Mouse (Mus musculus): ENCODE measurements at regions not wholly inside any gene's neighbourhood (a gene's known extent, or its start where the extent isn't known, plus 50 kb on each side); places are given as distances from the start of the nearest gene placed in this dataset.

DNA sequence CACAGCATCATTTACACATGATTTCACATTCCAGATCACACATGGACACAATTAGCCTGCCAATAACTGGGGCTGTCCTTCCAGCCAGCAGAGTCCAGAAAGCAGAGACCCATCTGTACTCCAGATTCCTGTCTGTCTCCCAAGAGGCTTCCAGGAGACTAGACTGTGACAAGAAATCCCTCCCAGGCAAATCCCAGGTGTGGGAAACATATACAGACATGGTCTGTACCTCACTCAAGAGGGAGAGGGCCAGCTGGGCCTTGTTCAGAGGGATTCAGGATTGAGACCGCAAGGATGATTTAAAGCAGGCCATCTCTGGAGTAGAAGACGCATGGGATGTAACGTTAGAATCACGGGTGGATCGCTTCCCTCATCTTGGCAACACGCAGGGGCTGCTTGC, 182.7 kb upstream of the Prr30 start:
- DNase-seq (ENCODE audit: low spot score), result peak; percentile 9

DNA sequence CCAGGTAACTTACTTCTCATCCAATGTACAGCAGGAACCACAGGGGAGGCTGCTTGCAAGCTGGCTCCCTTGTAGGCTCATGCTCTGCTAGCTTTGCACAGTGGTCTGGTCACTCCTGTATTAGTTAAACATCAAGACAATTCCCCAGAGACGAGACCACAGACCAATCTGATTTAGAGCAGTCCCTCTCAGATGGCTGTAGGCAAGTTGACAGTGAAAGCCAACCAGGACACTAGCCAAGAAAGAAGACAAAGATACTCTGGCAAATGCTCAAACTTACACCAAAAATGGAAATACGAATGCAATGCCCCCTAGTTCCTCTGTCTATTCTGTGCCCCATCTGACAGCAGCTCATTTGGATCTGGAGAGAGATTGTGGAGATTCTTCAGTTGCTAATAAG, 181.8 kb upstream of the Prr30 start:
- DNase-seq (ENCODE audit: low spot score), result no peak

DNA sequence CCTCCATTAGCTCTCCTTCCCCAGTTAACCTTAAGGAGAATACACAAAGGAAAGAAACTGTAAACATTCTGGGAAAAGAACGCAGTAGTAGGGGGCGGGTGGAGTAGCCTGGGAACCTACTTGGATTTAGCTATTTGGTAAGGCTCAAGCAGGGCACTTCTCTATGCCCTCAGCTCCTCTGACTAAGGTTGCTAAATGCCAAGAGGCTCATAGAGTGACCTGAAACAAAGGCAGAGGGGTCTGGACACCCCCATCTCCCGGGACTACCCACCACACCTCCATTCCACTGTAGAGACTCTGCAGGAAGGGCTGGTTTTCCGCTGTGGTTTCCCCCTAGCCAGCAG, 179.5 kb upstream of the Prr30 start:
- no peak for DNase-seq (ENCODE audit: low spot score)

DNA sequence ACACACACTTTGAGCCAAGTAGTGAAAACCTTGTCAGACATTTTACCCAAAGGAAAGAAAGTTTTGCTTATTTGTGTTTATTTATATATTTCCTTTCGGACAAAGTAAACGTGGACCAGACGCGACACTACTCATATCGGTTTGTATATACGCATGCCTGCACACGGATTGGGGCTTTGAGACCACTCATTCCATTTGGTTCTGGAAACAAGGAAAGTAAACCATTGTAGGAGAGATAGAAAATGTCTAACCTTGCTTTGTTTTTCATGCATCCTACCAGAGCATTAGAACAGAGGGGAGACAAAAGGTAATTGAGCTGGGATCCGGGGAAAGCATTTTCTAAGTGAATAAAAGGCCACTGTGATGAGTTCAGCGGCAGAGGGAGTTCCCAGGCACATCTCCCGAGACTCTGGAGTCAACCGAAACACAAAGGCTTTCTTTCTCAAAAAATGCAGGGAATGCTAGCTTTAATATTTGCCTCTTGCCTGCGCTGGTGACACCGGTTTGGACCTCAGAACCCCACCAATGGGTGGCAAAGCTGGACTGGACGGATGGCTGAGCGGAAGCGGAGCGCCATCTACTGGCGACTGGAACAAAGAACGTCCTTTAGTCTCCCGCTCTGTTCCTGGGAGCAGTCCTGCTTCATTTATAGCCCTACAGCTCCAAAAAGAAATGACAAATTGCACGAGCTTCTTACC, 179.0 kb upstream of the Prr30 start:
- peak; percentile 53 for DNase-seq (ENCODE audit: low spot score)

DNA sequence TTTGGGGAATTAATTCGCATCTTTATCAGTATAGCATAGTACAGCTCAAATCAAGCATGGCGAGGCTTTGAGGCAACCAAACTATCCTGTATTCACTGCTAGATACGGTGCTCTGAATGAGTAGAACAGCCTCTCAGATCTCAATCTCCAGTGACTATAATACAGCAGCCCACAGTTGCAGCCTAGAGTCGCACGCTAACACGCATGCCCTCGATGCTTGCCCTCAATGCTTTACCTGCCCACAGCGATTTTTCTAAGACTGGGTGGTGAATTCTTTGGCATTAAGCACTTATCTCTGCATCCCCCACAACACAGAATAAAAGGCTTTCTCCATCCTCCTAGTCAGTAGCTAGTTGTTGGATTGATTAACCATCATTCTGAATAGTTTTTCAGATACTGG, 178.4 kb upstream of the Prr30 start:
- no peak for DNase-seq (ENCODE audit: low spot score)

DNA sequence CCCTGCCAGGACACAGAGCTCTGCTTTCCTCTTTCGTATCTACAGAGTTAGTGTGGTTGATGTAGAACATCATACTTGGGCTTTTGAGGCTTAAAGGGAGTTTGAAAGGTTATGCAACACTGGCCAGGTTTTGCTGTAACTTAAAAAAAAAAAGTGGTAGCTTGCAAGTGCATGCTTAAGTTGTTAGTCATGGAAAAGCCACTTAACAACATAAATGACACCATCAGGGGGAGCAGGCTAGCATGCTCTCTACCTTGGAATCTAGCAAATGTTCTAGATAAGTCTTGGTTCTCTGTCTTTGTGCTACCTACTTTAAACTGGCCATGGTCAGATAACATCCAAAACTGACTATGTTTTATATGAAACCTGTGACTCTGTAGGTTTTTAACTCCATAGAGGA, 176.6 kb upstream of the Prr30 start:
- DNase-seq (ENCODE audit: low spot score), result no peak

DNA sequence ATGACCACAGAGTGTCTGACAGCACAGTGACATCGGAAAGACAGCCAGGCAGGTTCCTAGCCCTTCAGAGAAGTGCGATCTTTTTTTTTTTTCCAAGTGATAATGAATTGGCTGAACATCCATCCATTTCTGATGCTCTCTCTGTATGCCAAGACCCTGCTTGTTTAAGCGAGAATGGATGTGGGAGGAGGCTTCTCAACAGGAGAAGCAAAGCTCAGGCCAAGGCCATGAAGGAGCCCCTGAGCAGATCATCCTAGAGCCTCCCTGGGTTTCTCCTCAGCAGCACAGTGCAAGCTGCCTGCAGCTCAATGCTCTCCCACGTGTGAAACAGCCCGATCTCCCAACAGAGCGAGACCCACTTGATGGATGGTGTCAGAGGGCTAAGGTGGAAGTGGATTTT, 175.7 kb upstream of the Prr30 start:
- DNase-seq (ENCODE audit: low spot score), result no peak

DNA sequence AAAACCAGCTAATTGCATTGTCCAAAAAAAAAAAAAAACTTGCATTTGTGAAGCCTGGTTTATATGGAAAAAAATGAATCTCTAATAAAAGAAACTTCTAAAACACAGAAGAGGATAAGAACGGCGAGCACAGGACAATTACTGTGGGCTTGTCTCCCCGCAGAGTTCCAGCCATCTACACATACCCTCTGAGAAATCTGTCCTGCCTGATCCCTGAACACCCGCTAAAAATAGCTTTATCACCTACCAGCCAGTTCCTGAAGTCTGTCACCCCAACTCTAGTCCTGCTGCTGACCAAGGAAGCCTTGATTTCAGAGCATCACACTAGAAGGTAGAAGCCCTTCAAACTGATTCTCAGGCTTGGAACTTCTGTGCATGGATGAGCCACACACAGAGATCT, 173.7 kb upstream of the Prr30 start:
- no peak for DNase-seq (ENCODE audit: low spot score)

DNA sequence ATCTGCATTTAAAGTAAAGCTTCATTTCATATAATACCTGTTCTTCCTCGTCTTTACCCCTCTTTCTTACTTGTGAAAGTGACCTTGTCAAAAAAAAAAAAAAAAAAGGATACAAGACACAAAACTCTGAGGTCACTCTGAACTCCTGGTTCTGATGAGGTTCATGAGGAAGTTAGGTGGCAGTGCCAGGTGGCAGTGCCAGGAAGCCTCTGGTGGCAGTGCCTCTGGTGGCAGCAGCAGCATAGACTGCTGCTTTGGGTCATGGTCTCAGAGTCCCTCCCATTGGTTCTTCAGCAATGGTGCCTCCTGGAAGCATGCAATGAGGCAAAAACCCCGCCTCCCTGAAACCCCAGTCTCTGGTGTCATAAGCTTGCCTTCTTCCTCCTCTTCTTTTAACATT, 159.7 kb upstream of the Prr30 start:
- no peak for DNase-seq (ENCODE audit: low spot score)

DNA sequence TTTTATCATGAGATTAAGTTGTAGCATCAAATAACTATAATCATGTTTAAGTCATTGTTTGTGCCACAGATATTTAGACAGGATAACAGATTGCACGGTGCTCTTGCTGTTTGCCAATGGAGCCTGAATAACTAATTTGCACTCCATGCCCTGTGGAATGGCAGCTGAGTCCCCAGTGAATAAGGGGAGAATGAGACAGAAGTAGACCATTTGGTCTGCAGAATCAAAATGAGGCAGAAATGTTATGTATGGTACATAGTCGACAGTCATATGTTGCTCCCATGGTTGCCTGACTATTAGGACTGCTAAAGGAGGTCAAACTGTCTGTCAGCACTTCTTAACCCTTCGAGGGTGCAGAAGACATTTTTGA, 152.9 kb upstream of the Prr30 start:
- no peak for DNase-seq (ENCODE audit: low spot score)

DNA sequence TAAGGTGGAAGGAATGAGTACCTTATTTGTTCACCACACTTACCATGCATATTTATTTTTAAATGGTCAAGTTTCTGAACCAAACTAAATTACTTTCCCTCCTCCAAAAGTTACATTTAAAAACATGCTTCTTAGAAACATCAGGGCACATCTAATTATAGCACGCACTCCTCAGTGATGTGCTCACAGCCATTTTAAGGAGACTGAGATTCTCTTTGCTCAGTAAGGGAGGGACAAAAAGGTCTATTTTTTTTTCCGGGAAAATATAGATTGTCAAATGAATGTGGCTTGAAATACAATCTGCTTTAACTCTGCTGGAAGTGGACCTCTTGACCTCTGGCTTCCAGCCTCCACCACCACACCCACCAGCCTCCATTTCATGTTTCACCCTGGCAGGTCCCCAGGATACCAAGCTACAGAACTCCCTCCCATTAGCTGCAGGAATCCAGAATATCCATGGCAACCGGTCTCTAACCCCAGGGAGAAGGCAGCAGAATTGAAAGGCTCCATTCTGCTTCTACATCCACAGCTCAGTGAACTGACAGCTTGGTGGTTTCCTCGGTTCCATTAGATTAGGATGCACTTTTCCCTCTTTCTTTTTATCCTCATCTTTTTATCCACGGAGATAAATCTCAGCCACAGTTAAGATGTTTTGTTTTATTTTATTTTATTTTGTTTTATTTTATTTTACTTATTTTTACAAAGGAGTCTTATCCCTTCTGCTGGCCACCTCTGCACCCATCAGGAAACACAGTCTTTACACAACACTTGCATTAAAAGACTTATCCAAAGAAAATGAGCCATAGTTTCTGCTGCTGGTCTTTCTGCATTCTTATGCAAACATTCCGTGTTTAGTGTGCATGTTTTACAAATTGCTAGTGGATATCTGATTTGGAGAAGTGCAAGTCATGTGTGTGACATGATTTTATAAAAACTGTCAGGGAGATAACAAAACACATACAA, 152.2 kb upstream of the Prr30 start:
- peak; percentile 28 for DNase-seq (ENCODE audit: low spot score)

DNA sequence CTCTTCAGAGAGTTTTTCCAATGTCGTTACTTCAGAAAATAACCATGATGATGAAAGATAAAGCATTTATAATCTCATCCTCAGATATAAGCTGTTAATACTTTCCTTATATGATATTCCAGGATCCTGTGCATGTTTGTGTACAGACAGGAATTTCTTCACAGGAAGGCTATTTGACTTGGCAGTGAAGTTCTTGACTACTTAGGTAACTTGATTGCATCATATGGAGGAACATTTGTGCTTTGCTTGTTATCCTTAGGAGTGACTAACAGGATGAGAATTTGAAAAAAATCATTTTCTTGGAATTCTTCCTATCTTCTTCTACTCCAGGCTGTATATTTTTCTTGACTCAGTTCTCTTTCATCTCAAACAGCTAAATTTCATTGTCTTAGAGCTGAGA, 140.2 kb upstream of the Prr30 start:
- DNase-seq (ENCODE audit: low spot score), result no peak

DNA sequence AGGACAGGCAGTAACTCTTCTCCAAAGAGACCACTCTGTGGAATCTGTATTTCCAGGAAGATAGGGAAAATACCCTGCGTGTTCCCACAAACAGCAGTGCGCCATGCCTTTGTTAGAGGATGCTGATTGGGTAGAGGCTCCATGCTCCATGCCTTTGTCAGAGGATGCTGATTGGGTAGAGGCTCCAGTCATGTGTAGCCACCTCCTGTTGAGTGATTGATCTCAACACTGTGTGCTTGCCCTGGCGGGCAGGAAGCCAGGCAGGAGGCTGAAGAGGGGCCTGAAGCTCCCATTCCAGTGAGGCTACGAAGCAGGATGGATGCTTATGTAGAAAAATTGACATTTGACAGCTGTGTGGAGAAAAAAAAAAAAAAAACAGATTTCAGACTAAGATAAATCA, 131.9 kb upstream of the Prr30 start:
- no peak for DNase-seq (ENCODE audit: low spot score)

DNA sequence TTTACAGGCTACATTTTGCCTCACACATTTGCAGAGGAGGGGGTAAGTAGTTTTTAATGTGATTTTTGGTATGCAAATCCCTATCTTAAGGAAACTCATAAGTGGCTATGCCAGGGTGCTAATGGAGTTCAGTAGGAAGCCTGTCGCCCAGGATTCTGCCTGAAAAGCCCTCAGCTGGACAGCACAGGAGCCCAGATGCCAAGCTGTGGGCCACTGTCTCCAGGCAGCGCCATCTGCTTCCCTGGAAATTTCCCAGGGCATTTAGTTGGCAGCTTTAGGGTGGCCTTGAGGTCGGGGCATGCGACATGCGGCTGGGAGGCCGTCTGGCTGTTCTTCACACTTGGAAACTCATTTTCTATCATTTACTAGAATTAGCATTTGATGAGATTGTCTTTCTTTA, 127.3 kb upstream of the Prr30 start:
- no peak for DNase-seq (ENCODE audit: low spot score)

DNA sequence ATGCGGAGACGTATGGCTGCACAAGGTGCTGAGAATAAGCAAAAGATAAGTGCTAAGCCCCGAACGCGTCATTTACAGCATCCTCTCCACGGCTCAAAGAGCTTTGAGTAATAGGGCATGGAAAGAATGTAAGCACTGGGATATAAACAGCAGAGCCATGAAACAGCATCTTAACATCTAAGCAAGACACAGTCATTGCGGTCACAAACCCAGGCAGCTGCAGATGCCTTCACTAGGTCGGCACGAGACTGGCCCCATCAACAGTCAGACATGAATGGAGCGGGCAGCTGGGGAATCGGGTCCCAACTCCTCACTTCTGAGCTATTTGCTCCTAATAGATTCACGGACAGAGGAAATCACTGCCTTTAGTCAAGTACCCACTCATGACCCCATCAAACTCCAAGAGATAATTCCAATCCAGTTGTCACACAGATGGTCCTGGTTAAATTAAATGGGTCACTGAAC, 126.4 kb upstream of the Prr30 start:
- DNase-seq (ENCODE audit: low spot score), result no peak

DNA sequence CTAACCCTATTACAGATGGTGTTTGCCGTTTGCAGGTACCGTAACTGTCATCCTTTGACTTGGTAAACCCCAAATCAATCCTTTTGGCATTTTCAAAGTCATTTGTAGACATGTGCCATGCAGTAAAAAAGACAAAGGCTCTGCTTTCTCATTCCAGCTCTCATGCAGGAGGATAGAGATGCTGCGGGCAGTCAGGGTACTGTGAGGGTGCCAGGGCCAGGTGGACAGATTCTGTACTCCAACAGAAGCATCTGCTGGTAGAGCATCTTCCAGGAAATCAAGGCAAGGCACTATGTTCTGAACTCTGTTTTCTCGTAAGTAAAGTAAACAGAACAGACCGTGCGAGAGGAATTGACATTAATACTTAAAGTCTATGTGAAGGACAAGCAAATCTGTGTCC, 123.2 kb upstream of the Prr30 start:
- DNase-seq (ENCODE audit: low spot score), result no peak

DNA sequence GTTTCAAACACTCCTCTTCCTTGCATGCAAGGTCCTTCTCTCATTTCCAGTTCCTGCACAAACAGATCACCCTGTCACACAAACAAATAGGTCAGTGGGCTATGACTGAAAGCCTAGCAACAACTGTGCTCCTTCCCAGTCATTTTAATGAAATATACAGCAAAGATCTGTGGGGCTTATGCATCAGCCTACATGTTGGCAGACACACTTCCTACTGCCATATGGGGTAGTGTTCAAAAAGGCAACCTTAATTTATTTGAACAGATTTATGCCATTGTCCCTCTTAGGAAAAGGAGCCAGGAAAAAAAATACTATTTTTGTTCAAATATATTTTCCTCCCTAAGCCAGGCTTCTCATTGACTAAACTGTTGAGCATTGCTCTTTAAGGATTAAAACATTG, 107.8 kb upstream of the Prr30 start:
- no peak for DNase-seq (ENCODE audit: low spot score)

DNA sequence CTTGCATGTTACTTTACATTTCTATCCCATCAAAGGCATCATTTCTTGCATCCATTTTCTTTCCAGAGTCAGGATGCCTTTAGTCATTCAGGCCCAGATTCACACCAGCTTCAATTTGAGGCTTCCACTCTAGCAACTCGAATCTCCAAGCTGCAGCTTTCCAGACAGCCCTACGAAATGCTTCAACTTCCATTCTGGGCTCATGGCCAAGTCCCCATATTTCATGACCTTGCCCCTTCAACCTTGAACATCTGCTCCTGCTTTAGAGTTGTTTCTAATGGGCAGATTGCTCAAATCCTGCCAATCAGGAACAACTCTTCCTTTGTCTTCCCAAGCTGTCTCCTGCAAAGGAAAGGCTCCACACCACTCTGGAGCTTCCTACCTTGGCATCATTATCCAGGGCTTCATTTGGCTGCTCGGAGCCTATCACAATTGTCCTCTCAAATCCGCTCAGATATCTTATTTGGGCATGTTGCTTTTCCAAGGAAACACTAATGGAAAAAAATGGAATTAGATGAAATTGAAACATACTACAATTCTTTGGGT, 104.4 kb upstream of the Prr30 start:
- no peak for DNase-seq (ENCODE audit: low spot score)

DNA sequence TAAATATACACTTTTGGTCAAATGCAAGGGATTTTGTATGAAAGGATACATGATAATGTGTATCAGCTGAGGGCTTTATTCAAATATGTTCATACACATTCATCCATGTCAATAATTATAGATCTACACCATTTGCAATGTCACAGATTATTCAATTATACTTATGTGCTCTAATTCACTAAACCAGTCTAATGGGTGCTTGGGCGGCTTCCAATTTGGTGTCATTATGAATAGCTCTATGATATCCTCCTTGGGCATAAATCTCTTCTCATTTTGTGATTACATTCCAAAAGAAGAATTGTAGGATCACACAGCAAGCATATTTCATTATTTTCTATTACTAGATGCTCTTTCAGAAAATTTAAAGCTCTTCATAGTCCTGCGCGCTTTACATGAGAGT, 97.7 kb upstream of the Prr30 start:
- DNase-seq (ENCODE audit: low spot score), result no peak

DNA sequence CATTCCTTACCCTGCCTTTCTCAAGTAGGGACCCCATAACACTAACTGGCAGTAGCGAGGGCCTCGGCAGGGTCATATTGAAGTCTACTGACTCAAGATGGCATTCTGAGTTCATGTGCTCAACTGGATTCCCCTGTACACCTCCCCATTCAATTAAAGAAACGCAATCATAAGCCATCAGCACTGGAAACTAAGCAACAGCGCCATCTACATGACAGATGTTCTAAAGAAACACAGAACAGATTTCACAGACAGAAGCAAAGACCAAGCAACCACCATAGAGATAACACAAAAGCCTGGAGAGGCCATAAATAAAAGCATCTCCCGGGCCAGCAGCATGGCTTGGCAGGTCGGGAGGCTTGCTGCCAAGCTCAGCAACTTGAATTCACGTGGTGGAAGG, 94.6 kb upstream of the Prr30 start:
- peak; percentile 2 for DNase-seq (ENCODE audit: low spot score)

DNA sequence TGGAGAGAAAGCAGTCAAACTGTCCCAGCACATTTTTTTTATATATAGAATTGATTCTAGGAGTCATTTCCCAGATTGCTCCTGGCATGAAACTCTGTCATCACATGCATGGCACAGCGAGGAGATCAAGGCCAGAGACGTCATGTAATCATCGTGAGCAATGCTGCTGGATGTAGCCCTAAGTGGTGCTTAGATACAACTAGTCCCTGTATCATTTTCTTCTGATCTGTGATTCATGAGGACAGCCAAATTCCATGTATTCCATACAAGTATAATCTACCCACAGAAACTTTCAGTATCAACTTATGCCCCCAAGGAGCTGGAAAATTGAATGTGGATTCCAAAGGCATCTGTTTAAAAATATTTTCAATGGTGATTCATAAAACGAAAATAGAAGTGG, 87.6 kb upstream of the Prr30 start:
- DNase-seq (ENCODE audit: low spot score), result no peak

DNA sequence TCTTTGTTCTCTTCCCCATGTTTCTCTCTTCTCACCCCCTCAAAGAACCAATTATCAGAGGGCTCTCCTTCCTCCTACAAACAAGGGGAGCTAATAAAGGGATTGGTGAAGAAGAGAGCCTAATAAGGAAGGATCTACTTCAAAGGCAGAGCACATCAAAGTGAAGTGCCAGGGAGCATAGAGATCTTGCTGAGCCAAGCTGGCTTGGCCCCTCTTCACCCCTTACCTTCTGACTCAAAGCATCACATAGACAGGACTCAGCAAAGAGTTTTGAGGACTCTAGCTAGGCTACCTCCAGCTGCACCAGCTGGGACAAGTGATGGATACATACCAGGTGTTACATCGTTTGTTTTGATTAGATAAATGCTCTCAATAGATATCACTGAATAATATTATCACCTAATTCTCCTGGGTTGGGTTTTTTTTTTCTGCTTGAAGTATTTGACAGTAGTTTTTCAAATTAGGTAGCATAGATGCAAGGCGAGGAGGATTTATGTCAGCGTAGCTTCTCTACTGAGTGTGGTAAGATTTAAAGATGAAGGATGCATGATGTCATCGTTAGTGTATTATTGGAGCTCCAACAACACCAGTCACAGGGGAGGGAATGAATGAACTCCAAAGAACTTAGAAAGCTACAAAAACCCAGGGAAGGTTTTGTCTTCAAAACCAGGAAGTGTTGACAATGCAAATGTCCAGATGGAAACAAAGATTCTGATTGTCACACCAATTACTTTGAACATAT, 69.1 kb upstream of the Prr30 start:
- no peak for DNase-seq (ENCODE audit: low spot score)
